Mouse (Mus musculus): Measurements from ENCODE around the gene Mcts1. TPM values are rescaled to one million over a fixed set of nuclear protein-coding genes. Genes with fewer than 3 reads are reported as not detected.

The Mcts1 gene
- polyA plus RNA-seq, 1 experiment from 2014 or later, result 78.2 TPM

GRCm38 (mm10) chrX:38634801-38635637 is 34.6 kb downstream of the Mcts1 start, which contains the start of gene C1galt1c1:
TSS of gene C1galt1c1 (minus strand) at chrX:38635087.
- no peaks in the 10 kb centered on the region for H3K9me3 ChIP-seq (ENCODE audit: low read depth, low read length)
- H3K4me1 ChIP-seq (ENCODE audit: insufficient read depth), result no peaks in the 10 kb centered on the region
- no peaks in the 10 kb centered on the region for H3K36me3 ChIP-seq (ENCODE audit: insufficient read depth)
- H3K27me3 ChIP-seq (ENCODE audit: insufficient read depth, low read length), result no peaks in the 10 kb centered on the region
- peak within 1 kb of the TSS; percentile 49 for H3K4me3 ChIP-seq (ENCODE audit: low read depth, low read length)
- TF ChIP-seq CTCF (IDR thresholded peaks at IDR 0.05; ENCODE audit: low read depth), result 0 out of 2 replicates have a peak, but pooled peaks have one; percentile 18
- ATAC-seq (ENCODE audit: insufficient read depth) (peak; percentile 100), DNase-seq (peak; percentile 92)
- peak within 1 kb of the TSS; percentile 53 for H3K9ac ChIP-seq
- H3K27ac ChIP-seq (ENCODE audit: low read depth), result peak within 1 kb of the TSS; percentile 84
- 16% methylated on average over 32 of the region's 43 CpGs for WGBS
- peak within 1 kb of the TSS; percentile 57 for H3K4me2 ChIP-seq

- Histone ChIP-seq H3K36me3 (ENCODE audit: insufficient read depth) (no peaks in the 10 kb centered on the region), H3K27ac (ENCODE audit: low read depth) (no peak overlapping the region), H3K4me1 (ENCODE audit: insufficient read depth) (no peaks in the 10 kb centered on the region), H3K27me3 (ENCODE audit: insufficient read depth, low read length) (no peaks in the 10 kb centered on the region), H3K4me3 (ENCODE audit: low read depth, low read length) (peak overlapping the region; percentile 49), H3K9ac (no peak overlapping the region), H3K9me3 (ENCODE audit: low read depth, low read length) (no peaks in the 10 kb centered on the region), H3K4me2 (peak overlapping the region; percentile 57)
- 0 out of 2 replicates have a peak, but pooled peaks have one; percentile 1 for ATAC-seq (ENCODE audit: insufficient read depth)
- TF ChIP-seq CTCF (IDR thresholded peaks at IDR 0.05; ENCODE audit: low read depth), result no peak
- no peak for DNase-seq
Measured at GRCm38 (mm10) chrX:38635638-38635931, 35.2 kb downstream of the Mcts1 start.

GRCm38 (mm10) chrX:38641435-38641834 is 41.1 kb downstream of the Mcts1 start:
- ATAC-seq (ENCODE audit: insufficient read depth) (no peak), DNase-seq (no peak)
- no peak for TF ChIP-seq CTCF (IDR thresholded peaks at IDR 0.05; ENCODE audit: low read depth)

GRCm38 (mm10) chrX:38642183-38642582 is 41.8 kb downstream of the Mcts1 start:
- no peak overlapping the region for H3K9ac ChIP-seq
- no peak overlapping the region for H3K4me3 ChIP-seq (ENCODE audit: low read depth, low read length)
- ATAC-seq (ENCODE audit: insufficient read depth) (no peak), DNase-seq (no peak)
- H3K27ac ChIP-seq (ENCODE audit: low read depth), result no peak overlapping the region
- no peaks in the 10 kb centered on the region for H3K9me3 ChIP-seq (ENCODE audit: low read depth, low read length)
- no peaks in the 10 kb centered on the region for H3K27me3 ChIP-seq (ENCODE audit: insufficient read depth, low read length)
- H3K4me1 ChIP-seq (ENCODE audit: insufficient read depth), result no peaks in the 10 kb centered on the region
- H3K36me3 ChIP-seq (ENCODE audit: insufficient read depth), result no peaks in the 10 kb centered on the region
- TF ChIP-seq CTCF (IDR thresholded peaks at IDR 0.05; ENCODE audit: low read depth), result no peak
- WGBS, result 43% methylated on average over 4 of the region's 4 CpGs
- no peak overlapping the region for H3K4me2 ChIP-seq

More at GRCm38 (mm10) chrX:38641435-38641834, 41.1 kb downstream of the Mcts1 start:
- Histone ChIP-seq H3K27me3 (ENCODE audit: insufficient read depth, low read length) (no peaks in the 10 kb centered on the region), H3K36me3 (ENCODE audit: insufficient read depth) (no peaks in the 10 kb centered on the region), H3K9ac (no peak overlapping the region), H3K4me3 (ENCODE audit: low read depth, low read length) (no peak overlapping the region), H3K27ac (ENCODE audit: low read depth) (no peak overlapping the region), H3K9me3 (ENCODE audit: low read depth, low read length) (no peaks in the 10 kb centered on the region), H3K4me1 (ENCODE audit: insufficient read depth) (no peaks in the 10 kb centered on the region), H3K4me2 (no peak overlapping the region)
- WGBS, result 51% methylated on average over 4 of the region's 4 CpGs

- Histone ChIP-seq H3K4me3 (ENCODE audit: low read depth, low read length) (no peak overlapping the region), H3K27ac (ENCODE audit: low read depth) (no peak overlapping the region), H3K27me3 (ENCODE audit: insufficient read depth, low read length) (no peaks in the 10 kb centered on the region), H3K36me3 (ENCODE audit: insufficient read depth) (no peaks in the 10 kb centered on the region), H3K4me1 (ENCODE audit: insufficient read depth) (no peaks in the 10 kb centered on the region), H3K9me3 (ENCODE audit: low read depth, low read length) (no peaks in the 10 kb centered on the region), H3K4me2 (no peak overlapping the region), H3K9ac (no peak overlapping the region)
- 61% methylated on average over 9 of the region's 9 CpGs for WGBS
- DNase-seq, result peak; percentile 12
- ATAC-seq (ENCODE audit: insufficient read depth), result no peak
- no peak; the same call in 1 of the 2 replicates for TF ChIP-seq CTCF (IDR thresholded peaks at IDR 0.05; ENCODE audit: low read depth)
Measured at GRCm38 (mm10) chrX:38650404-38651039, 50.1 kb downstream of the Mcts1 start.

- H3K9ac ChIP-seq, result no peak overlapping the region
- H3K9me3 ChIP-seq (ENCODE audit: low read depth, low read length), result no peaks in the 10 kb centered on the region
- no peak overlapping the region for H3K4me2 ChIP-seq
- no peak for TF ChIP-seq CTCF (IDR thresholded peaks at IDR 0.05; ENCODE audit: low read depth)
- H3K4me3 ChIP-seq (ENCODE audit: low read depth, low read length), result no peak overlapping the region
- no peak for ATAC-seq (ENCODE audit: insufficient read depth)
- H3K36me3 ChIP-seq (ENCODE audit: insufficient read depth), result no peaks in the 10 kb centered on the region
- no peak for DNase-seq
- WGBS, result 47% methylated on average over 5 of the region's 7 CpGs
- H3K4me1 ChIP-seq (ENCODE audit: insufficient read depth), result no peaks in the 10 kb centered on the region
- no peak overlapping the region for H3K27ac ChIP-seq (ENCODE audit: low read depth)
- H3K27me3 ChIP-seq (ENCODE audit: insufficient read depth, low read length), result no peaks in the 10 kb centered on the region
Measured at GRCm38 (mm10) chrX:38651167-38651566, 50.8 kb downstream of the Mcts1 start.

GRCm38 (mm10) chrX:38653181-38653580 is 52.8 kb downstream of the Mcts1 start:
- TF ChIP-seq CTCF (IDR thresholded peaks at IDR 0.05; ENCODE audit: low read depth), result no peak
- DNase-seq (no peak), ATAC-seq (ENCODE audit: insufficient read depth) (no peak)
- Histone ChIP-seq H3K27me3 (ENCODE audit: insufficient read depth, low read length) (no peaks in the 10 kb centered on the region), H3K9me3 (ENCODE audit: low read depth, low read length) (no peaks in the 10 kb centered on the region), H3K4me1 (ENCODE audit: insufficient read depth) (no peaks in the 10 kb centered on the region), H3K4me2 (no peak overlapping the region), H3K9ac (no peak overlapping the region), H3K27ac (ENCODE audit: low read depth) (no peak overlapping the region), H3K4me3 (ENCODE audit: low read depth, low read length) (no peak overlapping the region), H3K36me3 (ENCODE audit: insufficient read depth) (no peaks in the 10 kb centered on the region)
- WGBS, result 69% methylated on average over 1 of the region's 1 CpGs

All from lung, embryonic 14.5 days (tissue).